Mouse (Mus musculus) stomach, postnatal 0 days (tissue): ENCODE measurements around the gene Tex14. TPM values are rescaled to one million over a fixed set of nuclear protein-coding genes. Genes with fewer than 3 reads are reported as not detected.
"Not testable (repeated sequence)": the region's sequence is repeated elsewhere in the genome, so short reads cannot be mapped to it uniquely, and the experiment has no call there.

Experiments
- ATAC-seq: fragments of 200-750 bp; cut with Nextera tagmentation; 2 replicates; pipeline ENCODE4 v1.8.0; 2017; ENCODE audit not compliant: low FRiP score, low TSS enrichment
- DNase-seq: peaks from one replicate; pipeline ENCODE4 v3.0.0-alpha.2; 2016; ENCODE audit warnings: low spot score
- H3K27ac ChIP-seq: fragments of 300-500 bp; sonication (generic); replicated peaks from 2 replicates; pipeline ENCODE4 v1.5.1; 2014; ENCODE audit warnings: mild to moderate bottlenecking, control low read depth
- H3K27me3 ChIP-seq: fragments of 300-500 bp; sonication (generic); 2 replicates; pipeline ENCODE4 v1.6.1; 2014; ENCODE audit warnings: low read length; ENCODE audit not compliant: control insufficient read depth, insufficient read depth
- H3K36me3 ChIP-seq: fragments of 300-500 bp; sonication (generic); 2 replicates; pipeline ENCODE4 v1.6.1; 2014; ENCODE audit warnings: low read length, mixed read lengths; ENCODE audit not compliant: control insufficient read depth, insufficient read depth
- H3K4me1 ChIP-seq: fragments of 300-500 bp; sonication (generic); replicated peaks from 2 replicates; pipeline ENCODE4 v1.6.1; 2014; ENCODE audit warnings: antibody characterized with exemption; ENCODE audit not compliant: control insufficient read depth, insufficient read depth
- H3K4me2 ChIP-seq: fragments of 300-500 bp; sonication (generic); replicated peaks from 2 replicates; pipeline ENCODE4 v1.6.1; 2014; ENCODE audit warnings: low read depth, mild to moderate bottlenecking, control low read depth, moderate library complexity
- H3K4me3 ChIP-seq: fragments of 300-500 bp; sonication (generic); 2 replicates; pipeline ENCODE4 v1.5.1; 2014; ENCODE audit warnings: low read depth, low read length, control low read depth
- H3K9ac ChIP-seq: fragments of 300-500 bp; sonication (generic); 2 replicates; pipeline ENCODE4 v1.6.1; 2014; ENCODE audit warnings: mild to moderate bottlenecking, low read length, control low read depth, mixed read lengths
- H3K9me3 ChIP-seq: fragments of 300-500 bp; sonication (generic); 2 replicates; pipeline ENCODE4 v1.6.1; 2016; ENCODE audit warnings: low read length; ENCODE audit not compliant: control insufficient read depth
- CTCF ChIP-seq: IDR thresholded peaks from 2 replicates; pipeline ENCODE4 v1.5.1; 2016; ENCODE audit warnings: antibody characterized with exemption, low read depth, mild to moderate bottlenecking, moderate library complexity
- EP300 ChIP-seq: optimal IDR thresholded peaks from 2 replicates; pipeline ENCODE3; 2016; ENCODE audit warnings: antibody characterized with exemption
- WGBS: fragments of 180-500 bp; shearing (Covaris S2); extraction: QIAGEN DNeasy Blood & Tissue Kit; methylation state at CpG from one replicate; pipeline ENCODE4 v1.1.7; 2014; 5-methylcytosine and 5-hydroxymethylcytosine counted together
- polyA plus RNA-seq: library from polyadenylated mRNA; unstranded; fragments of >200 nt; fragmentation: Nextera tagmentation; extraction: Ambion mirVana; gene quantifications from 2 replicates; pipeline ENCODE4 v1.2.1, GENCODE M21; 2015

Gene Tex14
- polyA plus RNA-seq, 1 experiment from 2014 or later = 0.98 TPM

GRCm38 (mm10) chr11:87455984-87456383, 51.1 kb downstream of the Tex14 start:
- no peaks in the 10 kb centered on the region for H3K36me3 ChIP-seq
- no peak for TF ChIP-seq CTCF
- TF ChIP-seq EP300 = no peak
- H3K9me3 ChIP-seq = no peaks in the 10 kb centered on the region
- ATAC-seq = no peak
- H3K27ac ChIP-seq = no peak overlapping the region
- 84% methylated on average over 4 of the region's 4 CpGs for WGBS
- H3K4me2 ChIP-seq = no peak overlapping the region
- no peaks in the 10 kb centered on the region for H3K27me3 ChIP-seq
- H3K9ac ChIP-seq = no peak overlapping the region
- DNase-seq = no peak
- H3K4me1 ChIP-seq = no peaks in the 10 kb centered on the region
- no peak overlapping the region for H3K4me3 ChIP-seq

DNA sequence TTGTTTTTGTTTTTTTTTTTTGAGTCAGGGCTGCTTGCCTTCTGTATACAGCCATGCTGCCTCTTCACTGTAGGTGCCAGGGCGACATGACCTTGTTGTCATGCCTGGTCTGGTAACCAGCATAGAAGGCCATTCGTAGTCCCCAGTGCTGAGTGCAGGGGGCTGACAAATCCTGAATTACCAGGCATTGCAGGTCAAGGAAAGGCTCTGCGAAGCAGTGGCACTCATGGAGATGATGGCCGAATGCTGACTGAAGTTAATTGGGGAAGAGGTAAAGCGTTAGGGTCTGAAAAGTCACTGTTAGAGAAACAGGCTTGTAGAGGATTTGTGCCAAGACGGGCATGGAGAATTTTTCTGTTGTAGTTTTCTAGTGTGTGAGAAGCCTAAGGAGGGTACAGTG, 55.7 kb downstream of the Tex14 start:
- H3K4me1 ChIP-seq = no peaks in the 10 kb centered on the region
- TF ChIP-seq CTCF (no peak), EP300 (no peak)
- DNase-seq (no peak), ATAC-seq (no peak)
- no peak overlapping the region for H3K27ac ChIP-seq
- H3K9me3 ChIP-seq = no peaks in the 10 kb centered on the region
- WGBS = 89% methylated on average over 6 of the region's 6 CpGs
- H3K9ac ChIP-seq = no peak overlapping the region
- no peak overlapping the region for H3K4me2 ChIP-seq
- H3K27me3 ChIP-seq = no peaks in the 10 kb centered on the region
- H3K4me3 ChIP-seq = no peak overlapping the region
- no peaks in the 10 kb centered on the region for H3K36me3 ChIP-seq

GRCm38 (mm10) chr11:87461780-87462460, 57.1 kb downstream of the Tex14 start:
- ATAC-seq (peak; percentile 99), DNase-seq (peak; percentile 75)
- Histone ChIP-seq H3K9ac (peak overlapping the region; percentile 27; the same call in 1 of the 2 replicates), H3K4me2 (peak overlapping the region; percentile 40; the same call in 1 of the 2 replicates), H3K4me3 (peak overlapping the region; percentile 22)
- not testable (repeated sequence) for H3K36me3 ChIP-seq, H3K27me3 ChIP-seq, H3K27ac ChIP-seq, H3K4me1 ChIP-seq, H3K9me3 ChIP-seq
- under 1% methylated on average over 22 of the region's 58 CpGs for WGBS

GRCm38 (mm10) chr11:87462461-87463242, 57.8 kb downstream of the Tex14 start:
- TF ChIP-seq CTCF (peak; percentile 12; the same call in 1 of the 2 replicates), EP300 (no peak)
- peak; percentile 4 for ATAC-seq
- 3% methylated on average over 9 of the region's 9 CpGs for WGBS

DNA sequence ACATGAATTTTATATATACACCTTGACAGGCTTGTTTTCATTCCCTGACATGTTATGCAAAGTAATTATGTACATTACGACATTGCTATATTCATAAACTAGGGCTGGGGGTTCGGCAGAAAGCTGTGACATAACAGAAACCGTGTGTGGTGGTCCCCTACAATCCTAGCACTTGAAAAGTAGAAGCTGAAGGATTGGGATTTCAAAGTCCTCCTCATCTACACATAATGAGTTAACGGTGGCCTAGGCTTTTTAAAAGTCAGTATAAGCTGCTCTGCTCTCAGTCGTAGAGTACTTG, 58.3 kb downstream of the Tex14 start:
- no peak for DNase-seq
- no peak overlapping the region for H3K4me2 ChIP-seq
- no peak overlapping the region for H3K27ac ChIP-seq
- H3K9ac ChIP-seq = no peak overlapping the region
- no peak overlapping the region for H3K4me3 ChIP-seq
- ATAC-seq = no peak
- no peaks in the 10 kb centered on the region for H3K27me3 ChIP-seq
- H3K9me3 ChIP-seq = no peaks in the 10 kb centered on the region
- H3K36me3 ChIP-seq = no peaks in the 10 kb centered on the region
- peaks cover 4% of the 10 kb centered on the region for H3K4me1 ChIP-seq
- TF ChIP-seq EP300 (no peak), CTCF (no peak)
- WGBS = 46% methylated on average over 5 of the region's 5 CpGs

More at GRCm38 (mm10) chr11:87462461-87463242, 57.8 kb downstream of the Tex14 start:
- DNase-seq = peak; percentile 20
- H3K36me3 ChIP-seq = no peaks in the 10 kb centered on the region
- no peak overlapping the region for H3K9ac ChIP-seq
- no peak overlapping the region for H3K4me2 ChIP-seq
- H3K4me3 ChIP-seq = no peak overlapping the region
- H3K9me3 ChIP-seq = no peaks in the 10 kb centered on the region
- peaks cover 3% of the 10 kb centered on the region for H3K4me1 ChIP-seq
- no peak overlapping the region for H3K27ac ChIP-seq
- no peaks in the 10 kb centered on the region for H3K27me3 ChIP-seq

DNA sequence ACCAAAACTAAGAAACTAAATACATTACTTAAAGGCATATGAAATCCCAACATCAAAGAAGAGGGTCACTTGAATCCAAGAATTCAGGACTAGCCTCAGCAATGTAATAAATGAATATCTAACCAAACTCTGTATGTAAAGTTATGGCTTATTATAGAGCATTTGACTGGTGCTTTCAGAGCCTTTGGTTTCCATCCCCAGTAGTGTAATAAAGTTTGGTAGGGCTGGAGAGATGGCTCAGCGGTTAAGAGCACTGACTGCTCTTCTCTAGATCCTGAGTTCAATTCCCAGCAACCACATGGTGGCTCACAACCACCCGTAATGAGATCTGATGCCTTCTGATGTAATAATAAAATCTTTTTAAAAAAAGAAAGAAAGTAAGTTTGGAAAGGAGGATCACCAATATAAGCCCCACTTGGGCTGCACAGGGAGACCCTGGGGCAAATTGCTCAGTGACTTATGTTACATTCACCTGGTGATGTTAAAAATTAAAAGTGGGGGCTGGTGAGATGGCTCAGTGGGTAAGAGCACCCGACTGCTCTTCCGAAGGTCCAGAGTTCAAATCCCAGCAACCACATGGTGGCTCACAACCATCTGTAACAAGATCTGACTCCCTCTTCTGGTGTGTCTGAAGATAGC, 59.0 kb downstream of the Tex14 start:
- not testable (repeated sequence) for H3K4me1 ChIP-seq, H3K27ac ChIP-seq, H3K36me3 ChIP-seq, H3K9me3 ChIP-seq, H3K27me3 ChIP-seq, ATAC-seq, H3K9ac ChIP-seq, DNase-seq, H3K4me3 ChIP-seq, H3K4me2 ChIP-seq
- 84% methylated on average over 4 of the region's 4 CpGs for WGBS
